Mouse (Mus musculus): Measurements from ENCODE around the gene Parp6.
A peak's percentile ranks its signal among the peaks of the same experiment; 100 is the strongest.

Parp6 gene

DNA sequence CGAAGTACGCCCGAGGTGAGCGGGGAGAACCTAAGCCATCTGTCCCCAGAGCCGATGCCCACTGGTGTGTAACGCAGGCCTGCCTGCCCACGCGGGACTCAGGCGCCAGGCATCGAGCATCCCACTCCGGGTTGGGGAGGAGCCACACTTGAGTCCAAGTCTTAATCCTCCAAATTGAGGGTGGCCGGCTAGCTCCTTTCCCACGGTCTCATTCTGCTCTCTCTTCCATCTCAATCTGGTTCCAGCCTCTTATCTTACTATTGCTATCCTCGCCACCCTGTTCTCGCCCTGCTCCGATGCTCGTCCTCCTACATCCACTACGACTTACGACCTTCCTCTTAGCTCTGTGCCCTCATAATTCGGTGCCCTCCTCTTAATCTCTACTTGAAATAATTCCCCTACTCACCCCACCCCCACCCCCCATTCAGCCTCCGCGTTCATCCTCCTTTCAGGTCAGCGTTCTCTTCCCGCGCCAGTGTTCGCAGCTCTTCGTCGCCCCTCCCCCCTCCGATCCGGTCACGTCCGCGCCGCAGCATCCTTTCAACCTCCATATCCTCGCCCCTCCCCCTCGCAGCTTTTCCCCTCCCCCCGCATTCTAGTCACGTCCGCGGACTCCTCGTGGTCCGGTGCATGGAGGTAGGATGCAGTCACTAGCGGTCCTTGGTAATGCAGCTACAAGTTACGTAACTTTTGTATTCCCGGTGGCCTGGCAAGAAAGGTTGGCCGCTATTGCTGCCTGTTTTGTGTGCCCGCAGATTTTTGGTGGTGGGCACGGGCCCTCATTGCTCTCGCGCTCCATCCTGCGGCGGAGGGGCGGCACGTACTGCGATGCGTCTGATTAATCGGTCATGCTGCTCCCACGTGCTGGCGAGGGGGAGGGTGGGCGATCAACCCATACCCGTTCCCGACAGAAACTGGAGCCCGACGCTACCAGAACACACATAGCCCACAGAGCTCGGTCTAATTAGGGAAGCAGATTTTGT is 39.8 kb downstream of the Parp6 start:
- DNase-seq = peak; percentile 58

DNA sequence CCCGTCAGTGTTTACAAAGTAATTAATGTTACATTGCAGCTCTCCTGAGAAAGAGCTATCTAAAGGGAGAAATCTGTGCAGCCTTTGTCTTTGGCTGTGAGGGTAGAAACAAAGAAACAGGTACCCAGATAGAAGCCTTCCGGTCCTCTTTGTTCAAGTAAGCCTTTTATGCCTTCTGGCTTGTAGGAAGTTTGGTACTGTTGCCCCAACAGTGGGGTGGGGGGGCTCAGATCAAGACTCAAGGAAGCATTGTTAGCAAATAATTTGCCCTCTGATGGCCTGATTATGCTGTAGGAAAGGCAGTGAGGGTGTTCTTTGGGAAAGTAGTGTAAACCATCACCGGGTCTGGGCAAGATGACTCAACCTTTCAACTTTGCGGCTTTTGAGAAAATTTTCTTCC is 41.1 kb downstream of the Parp6 start:
- DNase-seq = no peak

DNA sequence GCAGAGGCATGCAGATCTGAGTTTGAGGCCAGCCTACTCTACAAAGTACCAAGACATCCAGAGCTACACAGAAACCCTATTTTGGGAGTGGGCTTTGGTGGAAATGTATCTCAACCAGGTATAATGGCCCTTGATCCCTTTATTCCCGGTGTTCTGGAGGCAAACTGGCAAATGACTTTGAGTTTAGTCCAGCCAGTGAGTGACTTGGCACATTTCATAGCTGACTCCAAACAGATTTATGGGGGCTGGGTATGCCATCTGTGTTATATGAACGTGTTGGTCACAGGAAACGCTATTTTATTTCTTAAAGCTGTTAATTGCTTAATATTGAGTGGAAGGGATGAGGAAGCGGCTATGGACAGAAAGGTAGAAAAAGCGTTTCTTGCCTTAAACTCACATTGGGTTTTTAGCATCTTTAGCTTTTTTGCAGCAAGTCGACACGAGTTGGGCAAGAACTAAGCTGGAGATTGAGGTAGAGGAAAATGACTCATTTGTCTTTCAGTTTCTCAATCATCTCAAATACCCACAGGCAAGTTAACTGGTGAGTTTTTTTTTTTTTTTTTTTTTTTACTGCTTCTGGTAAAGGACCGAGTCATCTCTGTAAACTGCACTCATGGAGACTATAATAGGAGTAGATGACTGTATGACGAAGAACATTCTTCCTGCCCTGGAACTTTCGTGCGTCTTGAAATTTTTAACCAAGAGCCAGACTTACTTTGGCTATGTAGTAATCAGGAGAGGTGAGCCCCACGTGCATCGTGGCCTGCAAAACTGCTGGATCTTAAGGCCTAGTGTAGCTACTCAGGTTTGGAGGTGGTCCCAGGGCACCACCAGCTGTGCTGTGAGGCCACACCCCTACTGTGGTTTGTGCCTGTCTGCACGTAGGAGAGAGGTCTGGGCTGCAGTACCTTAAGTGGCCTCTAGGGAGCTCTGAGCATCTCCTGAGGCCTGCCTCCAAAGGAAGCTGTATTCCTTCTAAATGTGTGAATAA is 42.2 kb downstream of the Parp6 start:
- peak; percentile 71 for DNase-seq

DNA sequence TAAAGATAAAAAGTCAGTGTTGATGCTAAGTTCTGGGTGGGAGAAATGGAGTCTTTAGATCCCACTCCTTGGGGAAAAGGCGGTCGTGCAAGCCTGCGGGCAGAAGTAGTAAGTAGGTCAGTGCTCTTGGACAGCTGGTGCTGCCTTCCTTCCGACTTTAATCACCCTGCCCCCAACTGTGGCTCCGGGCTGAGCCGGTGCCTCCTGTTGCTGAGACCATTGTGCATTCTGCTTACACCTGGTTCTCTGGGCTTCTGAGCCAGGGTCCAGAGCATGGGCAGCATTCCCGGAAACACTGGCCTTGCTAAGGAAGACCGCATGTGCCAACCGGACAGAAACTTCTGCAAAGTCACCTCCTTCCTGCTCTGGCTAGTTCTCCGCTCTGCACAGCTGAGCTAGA is 43.3 kb downstream of the Parp6 start:
- DNase-seq = peak; percentile 73

DNA sequence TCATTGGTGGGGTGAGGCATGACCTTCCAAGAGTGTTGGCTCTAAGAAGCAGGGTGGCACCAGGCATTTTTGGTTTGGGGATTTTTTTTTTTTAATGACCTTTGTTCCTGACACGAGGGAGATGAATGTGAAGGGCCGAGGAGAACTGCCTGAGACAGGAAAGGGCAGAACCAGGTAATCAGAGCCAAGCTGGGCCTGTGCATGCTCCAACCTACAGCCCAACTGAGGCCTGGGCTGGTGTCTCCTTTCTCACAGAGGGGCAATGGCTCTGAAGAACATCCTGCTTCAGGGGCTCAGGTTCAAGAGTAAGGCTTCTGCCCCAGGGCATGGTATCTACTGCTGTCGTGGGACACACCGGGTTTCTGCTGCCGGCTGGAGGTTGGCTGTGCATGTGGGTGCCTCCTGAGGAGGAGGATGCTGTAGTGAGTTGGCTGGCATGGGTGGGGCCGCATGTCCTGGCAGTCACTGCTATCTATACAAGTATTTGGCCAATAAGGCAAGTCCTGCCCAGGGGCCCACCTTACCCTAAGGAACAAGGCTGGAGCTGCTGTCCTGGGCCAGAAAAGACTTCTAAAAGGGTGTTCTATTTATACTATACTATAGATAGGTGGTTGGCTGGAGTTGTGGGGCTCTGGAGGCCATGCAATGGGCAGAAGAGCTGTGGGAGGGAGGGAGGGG is 44.4 kb downstream of the Parp6 start:
- DNase-seq = no peak

DNA sequence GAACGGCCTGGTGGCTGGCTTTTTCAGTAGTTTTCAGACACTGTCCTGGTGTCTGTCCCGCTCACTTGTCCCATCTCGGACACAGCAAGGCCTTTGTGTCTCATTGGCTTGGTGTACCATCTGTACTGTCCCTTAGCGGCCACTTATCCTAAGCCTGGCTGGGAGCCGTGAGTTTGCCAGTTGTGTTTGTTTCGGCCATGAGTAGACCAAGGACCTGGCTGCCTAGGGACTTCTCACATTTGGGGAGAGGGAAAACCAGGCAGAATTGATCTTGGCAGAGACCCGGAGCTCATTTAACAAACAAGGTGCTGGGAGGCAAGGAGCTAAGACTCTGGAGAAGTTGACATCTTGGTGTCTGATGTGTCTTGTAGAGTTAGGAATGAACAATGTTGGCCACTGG is 46.1 kb downstream of the Parp6 start:
- DNase-seq = no peak

DNA sequence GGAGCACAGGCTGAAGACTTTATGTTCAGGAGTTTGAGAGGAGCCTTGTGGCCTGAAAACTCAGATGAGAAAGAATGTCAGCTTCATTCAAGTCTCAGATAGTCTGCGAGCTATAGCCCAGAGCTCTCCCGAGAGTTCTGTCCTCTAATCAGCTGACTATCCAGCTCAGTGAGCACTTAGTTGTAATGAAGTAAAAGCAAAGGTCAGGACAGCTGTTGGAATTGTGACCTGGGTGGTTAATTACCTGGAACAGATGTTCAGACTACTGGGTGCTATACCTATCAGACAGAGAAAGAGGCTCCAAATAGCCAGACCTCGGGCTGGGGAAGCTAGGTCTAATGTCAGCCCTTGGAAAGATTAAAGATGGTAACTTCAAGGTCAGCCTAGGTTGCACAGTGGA is 46.9 kb downstream of the Parp6 start:
- DNase-seq = peak; percentile 73

DNA sequence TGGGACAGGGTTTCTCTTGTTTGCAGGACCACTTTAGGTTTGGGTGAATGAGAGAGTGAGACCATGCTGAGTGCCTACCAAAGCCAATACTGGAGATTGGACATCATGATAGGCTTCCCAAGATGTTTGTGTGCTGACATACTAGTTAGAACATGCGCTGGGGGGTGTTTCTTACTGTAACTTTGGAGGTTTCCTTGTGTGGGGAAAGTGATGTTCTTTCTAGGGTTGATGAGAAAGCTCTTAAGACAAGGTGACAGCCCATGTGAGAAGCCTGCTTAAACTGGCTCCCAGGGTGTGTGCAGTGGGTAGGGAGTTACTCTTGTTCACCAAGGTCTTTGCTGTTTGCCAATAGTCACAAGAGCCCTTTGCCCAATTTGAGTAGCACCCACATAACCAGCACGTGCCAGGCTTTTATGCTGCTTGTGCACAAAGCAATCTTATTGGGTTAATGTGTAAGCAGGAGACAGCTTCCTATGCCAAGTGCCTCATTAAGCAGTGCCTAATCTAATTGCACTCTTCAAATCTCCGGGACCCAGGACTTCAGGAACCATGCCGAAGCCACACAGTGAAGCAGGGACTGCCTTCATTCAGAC is 47.7 kb downstream of the Parp6 start:
- peak; percentile 87 for DNase-seq

DNA sequence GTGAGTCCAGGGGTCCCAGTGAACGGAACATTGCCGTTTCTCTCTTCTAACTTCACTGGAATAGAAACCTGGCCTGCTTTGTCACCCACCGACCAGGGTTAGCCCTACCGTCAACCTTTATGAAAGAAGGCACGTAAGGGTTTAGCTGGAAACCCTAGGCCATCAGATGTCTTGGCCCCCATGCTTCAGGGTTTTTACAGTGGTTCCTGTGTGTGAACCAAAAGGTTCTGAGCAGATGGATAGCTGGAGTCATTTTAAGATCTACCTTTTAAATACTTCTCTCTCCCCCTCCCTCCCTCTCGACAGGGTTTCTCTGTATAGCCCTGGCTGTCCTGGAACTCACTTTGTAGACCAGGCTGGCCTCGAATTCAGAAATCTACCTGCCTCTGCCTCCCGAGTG is 48.9 kb downstream of the Parp6 start:
- DNase-seq = no peak

DNA sequence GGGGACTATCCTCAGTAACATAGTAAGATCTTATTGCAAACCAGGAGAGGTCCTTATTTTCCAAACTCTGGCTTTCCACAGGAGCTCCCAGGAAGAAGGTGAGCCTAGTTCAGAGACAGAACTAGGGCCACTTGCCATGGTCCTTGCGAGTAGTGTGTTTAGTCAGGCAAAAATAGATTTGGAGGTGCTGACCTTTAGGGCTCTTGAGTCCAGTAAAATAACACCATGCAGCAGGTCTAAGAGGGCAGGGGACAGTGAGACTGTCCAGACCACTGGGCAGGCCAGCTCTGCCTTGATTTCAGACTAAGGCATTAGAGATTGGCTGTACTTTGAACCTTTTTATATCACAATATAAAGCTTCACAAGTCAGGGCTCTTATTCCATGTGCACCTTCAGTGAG is 49.7 kb downstream of the Parp6 start:
- DNase-seq = no peak

DNA sequence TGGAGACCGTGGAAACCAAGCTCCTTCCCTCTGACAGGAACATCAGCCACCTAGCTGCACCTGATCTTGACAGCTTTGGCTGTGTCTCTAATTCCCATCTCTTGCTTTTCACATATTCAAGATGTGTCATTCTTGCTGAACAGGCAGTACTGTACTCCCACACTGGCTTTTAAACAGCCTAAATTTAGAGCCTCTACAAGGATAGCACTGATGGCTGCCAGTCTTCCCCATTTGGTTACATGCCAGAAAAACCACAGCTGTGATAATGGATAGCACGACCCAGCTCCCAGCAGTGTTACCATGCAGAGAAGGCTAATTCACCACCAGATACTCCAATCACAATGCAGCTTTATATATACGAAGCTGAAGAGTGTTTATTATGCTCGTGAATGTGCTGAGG is 50.2 kb downstream of the Parp6 start:
- no peak for DNase-seq

DNA sequence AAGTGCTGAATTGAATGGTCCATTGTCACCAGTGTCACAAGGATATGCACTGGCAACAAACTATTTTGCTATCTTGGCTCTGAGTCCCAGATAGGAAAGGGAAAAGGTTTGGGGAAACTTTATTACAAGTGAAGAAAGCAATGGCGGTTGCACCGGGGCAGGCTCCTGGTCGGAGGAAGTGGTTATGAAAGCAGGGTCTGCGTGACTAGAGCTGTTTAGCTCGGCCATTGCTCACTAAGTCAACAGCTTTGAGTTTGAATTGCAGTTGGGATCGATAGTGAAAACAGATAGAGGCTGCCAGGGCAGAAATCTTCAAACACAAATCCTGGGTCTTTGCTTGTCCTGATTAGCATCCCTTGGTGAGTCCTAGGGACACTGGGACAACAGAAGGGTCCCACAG is 50.8 kb downstream of the Parp6 start:
- DNase-seq = no peak

DNA sequence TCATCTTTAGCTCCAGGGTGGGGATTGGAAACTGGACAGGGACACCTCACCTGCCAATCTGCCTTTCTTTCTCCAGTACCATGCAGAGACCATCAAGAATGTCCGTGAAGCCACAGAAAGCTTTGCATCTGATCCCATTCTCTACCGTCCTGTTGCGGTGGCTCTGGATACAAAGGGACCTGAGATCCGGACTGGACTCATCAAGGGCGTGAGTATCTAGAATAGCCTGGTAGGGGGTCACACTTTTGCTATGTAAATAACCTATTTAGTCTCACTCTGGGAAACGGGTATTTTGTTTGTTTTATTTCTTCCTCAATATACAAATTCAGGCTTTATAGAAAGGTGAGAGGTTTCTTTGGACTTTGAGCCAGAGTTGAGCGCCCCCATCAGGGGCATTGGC is 51.4 kb downstream of the Parp6 start:
- no peak for DNase-seq

DNA sequence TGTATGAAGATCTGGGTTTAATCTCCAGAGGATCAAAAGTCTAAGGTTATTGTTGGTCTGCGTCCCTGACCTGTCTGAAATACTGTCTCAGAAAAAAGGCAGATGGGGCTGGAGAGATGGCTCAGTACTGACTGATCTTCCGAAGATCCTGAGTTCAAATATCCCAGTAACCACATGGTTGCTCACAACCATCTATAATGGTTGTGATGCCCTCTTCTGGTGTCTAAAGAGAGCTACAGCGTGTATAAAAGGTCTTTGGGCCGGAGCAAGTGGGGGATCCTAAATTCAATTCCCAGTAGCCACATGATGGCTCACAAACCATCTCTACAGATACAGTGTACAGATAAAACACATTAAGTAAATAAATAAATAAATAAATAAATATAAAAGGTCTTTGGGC is 52.1 kb downstream of the Parp6 start:
- DNase-seq = no peak

DNA sequence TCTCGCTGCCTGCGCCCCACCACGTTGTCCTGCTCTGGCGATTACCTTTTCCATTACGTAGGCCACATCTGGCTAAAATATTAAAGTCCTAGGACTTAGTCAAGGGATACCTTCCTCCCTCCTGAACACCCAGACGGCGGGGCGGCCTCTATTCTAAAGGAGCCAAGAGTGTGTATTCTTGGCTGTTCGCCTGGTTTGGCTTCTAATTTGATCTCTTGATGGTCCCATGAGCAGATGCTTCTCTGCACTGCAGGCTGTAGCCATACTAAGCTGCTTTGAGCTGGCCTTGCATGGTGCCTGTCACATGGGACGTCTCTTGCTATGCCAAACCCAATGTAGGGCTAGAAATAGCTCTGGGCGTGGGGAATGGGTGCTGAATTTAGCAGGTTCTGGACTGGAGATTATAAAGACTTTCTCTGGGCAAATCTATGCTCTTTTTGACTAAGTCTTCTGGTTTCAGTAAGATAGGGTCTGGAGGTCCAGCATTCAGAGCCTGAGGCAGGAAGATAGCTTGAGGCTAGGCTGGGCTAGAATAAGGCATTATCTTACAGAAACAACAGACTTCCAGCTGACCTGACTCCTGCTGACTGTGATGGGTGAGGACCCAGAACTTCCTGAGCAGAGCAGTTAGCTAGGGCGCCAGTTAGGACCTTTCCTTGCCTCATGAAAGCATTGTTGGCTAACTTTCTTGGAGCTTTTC is 55.3 kb downstream of the Parp6 start:
- no peak for DNase-seq

DNA sequence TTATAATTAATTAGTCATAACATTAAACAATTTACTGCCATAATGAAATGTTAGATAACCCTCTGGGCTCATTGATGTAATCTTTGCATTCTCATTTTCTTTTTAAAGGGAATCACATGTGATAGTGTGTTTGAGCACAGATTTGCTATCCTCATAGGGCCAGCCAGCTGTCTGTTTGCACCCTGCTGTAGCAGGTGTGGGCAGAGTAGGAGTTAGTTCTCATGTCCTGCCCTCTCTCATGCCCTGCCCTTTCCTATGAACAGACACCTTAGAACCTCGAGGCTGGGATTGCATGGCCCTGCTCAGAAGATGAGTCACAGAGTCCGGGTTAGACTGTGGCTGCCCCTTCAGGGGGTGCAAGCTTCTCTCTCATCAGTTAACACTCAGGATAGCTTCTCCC is 56.3 kb downstream of the Parp6 start:
- DNase-seq = no peak

DNA sequence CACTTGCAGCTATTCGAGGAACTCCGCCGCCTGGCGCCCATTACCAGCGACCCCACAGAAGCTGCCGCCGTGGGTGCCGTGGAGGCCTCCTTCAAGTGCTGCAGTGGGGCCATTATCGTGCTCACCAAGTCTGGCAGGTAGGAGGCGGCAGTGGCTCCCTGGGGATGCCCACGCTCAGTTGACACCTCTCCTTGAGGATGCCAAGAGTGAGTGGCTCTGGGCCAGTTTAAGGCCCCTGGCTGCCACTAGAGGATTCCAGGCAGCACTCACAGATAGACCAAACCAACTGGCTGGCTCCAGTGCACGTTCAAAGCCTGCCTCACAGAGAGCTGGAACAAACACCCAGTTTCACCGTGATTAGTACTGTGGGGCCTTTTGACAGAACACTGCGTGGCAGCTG is 58.5 kb downstream of the Parp6 start:
- no peak for DNase-seq

DNA sequence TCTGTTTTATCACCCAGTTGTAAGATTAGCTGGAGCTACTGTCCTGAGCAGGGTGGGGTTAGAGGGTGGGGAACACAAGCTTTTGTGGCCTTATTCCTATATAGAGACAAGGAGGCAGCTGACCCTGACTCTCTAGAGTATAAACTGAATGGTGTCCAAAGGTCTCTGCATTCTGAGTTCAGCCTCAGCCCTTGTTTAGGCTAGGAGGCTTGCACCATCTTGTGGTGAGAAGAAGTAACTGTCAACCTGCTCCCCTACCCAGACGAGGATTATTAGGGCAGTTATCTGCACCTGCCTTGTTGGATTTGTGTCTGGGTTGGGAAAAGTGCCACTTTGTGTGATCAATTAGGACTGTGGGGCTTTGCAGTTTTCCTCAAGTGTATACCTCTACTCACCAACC is 61.2 kb downstream of the Parp6 start:
- peak; percentile 43 for DNase-seq

DNA sequence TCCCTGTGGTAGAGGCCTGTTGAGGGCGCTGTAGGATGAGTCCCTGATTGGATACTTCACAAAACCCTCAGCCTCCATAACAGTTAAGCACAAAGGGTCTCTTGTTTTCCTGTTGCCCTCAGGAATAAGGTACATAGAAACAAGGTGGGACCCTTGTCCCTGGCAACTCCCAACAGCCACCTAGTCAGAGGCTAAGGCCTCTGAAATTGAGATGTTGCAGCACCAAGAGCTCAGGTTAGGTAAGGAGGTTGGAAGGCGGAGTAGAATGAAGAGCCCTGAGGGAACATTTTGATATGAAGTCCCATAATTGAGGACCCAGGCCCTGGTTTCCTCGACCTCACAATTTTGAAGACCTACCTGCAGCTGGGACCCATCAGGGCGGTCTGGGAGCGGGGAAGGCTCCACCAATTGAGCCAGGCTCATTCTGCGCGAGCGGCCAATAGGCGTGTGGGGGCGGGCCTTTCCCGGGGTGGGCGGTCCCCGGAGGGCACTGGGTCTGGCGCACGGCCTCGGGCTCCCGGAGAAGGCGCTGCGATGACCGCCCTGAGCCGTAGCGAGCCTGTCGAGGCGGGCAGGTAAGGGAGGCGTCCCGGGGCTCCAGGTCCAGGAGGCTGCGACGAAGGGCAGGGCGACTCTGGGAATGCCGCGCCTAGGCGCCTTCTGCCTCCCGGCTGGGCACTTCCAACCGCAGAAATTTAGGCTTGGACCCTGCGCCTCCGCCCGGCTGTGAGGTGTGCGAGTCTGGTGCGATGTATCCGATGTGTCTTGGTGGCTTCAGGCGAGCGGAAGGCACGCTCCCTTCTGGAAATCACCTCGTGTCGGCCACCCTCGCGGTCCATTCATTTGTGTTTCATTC is 62.8 kb downstream of the Parp6 start, which contains the start of gene Gramd2:
TSS of gene Gramd2 (plus strand) at position 467 of the 856 bp plus-strand sequence.
- peak; percentile 42 for DNase-seq

DNA sequence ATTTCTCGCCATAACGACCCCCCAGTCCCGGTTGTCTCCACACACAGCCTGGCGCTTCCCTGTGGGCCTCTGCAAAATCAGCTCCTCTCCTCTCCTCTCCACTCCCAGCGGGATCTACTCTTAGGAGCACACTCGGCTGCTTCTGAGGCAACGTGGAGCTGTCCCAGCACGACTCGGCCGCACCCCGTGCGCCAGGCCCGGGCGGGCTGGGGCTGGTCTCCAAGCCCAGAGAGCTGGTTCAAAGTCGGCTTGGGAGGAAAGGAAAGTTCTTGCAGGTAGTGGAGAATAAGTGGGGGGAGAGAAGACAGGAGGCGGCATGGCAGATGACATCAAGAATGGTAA is 63.4 kb downstream of the Parp6 start:
- DNase-seq = no peak

DNA sequence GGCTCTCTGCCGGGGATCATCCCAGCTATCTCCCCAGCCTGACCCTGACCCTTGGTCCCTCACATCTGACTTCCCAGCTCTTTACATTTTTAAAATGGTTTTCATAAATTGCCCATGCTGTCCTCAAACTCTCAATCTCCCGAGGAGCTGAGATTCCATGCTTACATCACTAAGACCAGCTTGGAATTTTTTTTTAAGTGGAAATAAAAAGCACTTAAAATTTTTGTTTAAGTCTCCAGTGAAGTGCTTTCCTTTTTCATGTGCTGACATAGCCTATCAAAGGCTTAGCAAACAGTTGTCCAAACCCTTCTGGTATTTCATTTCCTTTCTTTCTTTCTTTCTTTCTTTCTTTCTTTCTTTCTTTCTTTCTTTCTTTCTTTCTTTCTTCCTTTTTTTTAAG is 66.9 kb downstream of the Parp6 start:
- no peak for DNase-seq

Measured in kidney, adult 11 months (tissue).